Mouse (Mus musculus) embryonic facial prominence, embryonic 14.5 days (tissue): ENCODE measurements around the gene Skap2. TPM values are rescaled to one million over a fixed set of nuclear protein-coding genes. Genes with fewer than 3 reads are reported as not detected.

Experiments
- ATAC-seq: fragments of 200-750 bp; cut with Nextera tagmentation; 2 replicates; pipeline ENCODE4 v1.8.0; 2017; ENCODE audit warnings: low read depth, moderate number of reproducible peaks, moderate TSS enrichment
- DNase-seq: peaks from one replicate; pipeline ENCODE4 v3.0.0-alpha.2; 2015; ENCODE audit warnings: low spot score
- H3K27ac ChIP-seq: fragments of 300-500 bp; sonication (generic); replicated peaks from 2 replicates; pipeline ENCODE4 v1.5.1; 2014; ENCODE audit warnings: low read depth, mild to moderate bottlenecking, low read length, moderate library complexity
- H3K27me3 ChIP-seq: fragments of 300-500 bp; sonication (generic); replicated peaks from 2 replicates; pipeline ENCODE4 v1.6.1; 2014; ENCODE audit warnings: low read length; ENCODE audit not compliant: control insufficient read depth, insufficient read depth
- H3K36me3 ChIP-seq: fragments of 300-500 bp; sonication (generic); 2 replicates; pipeline ENCODE4 v1.6.1; 2014; ENCODE audit warnings: low read length, mixed read lengths; ENCODE audit not compliant: control insufficient read depth, insufficient read depth
- H3K4me1 ChIP-seq: fragments of 300-500 bp; sonication (generic); 2 replicates; pipeline ENCODE4 v1.6.1; 2014; ENCODE audit warnings: antibody characterized with exemption, low read length; ENCODE audit not compliant: control insufficient read depth, insufficient read depth
- H3K4me2 ChIP-seq: fragments of 300-500 bp; sonication (generic); 2 replicates; pipeline ENCODE4 v1.6.1; 2014; ENCODE audit warnings: low read depth, mild to moderate bottlenecking, low read length, moderate library complexity, mixed read lengths
- H3K4me3 ChIP-seq: fragments of 300-500 bp; sonication (generic); 2 replicates; pipeline ENCODE4 v1.5.1; 2014; ENCODE audit warnings: low read depth, mild to moderate bottlenecking, low read length
- H3K9ac ChIP-seq: fragments of 300-500 bp; sonication (generic); 2 replicates; pipeline ENCODE4 v1.6.1; 2014; ENCODE audit warnings: low read depth, mild to moderate bottlenecking, low read length, moderate library complexity, mixed read lengths
- H3K9me3 ChIP-seq: fragments of 300-500 bp; sonication (generic); 2 replicates; pipeline ENCODE4 v1.6.1; 2016; ENCODE audit warnings: low read length; ENCODE audit not compliant: control insufficient read depth
- WGBS: fragments of 180-500 bp; shearing (Covaris S2); extraction: QIAGEN DNeasy Blood & Tissue Kit; methylation state at CpG from one replicate; pipeline ENCODE4 v1.1.7; 2014; 5-methylcytosine and 5-hydroxymethylcytosine counted together
- polyA plus RNA-seq: library from polyadenylated mRNA; unstranded; fragments of >200 nt; fragmentation: Nextera tagmentation; extraction: Ambion mirVana; gene quantifications from 2 replicates; pipeline ENCODE4 v1.2.1, GENCODE M21; 2014

Gene Skap2
- polyA plus RNA-seq, 1 experiment from 2014 or later = 18.9 TPM

DNA sequence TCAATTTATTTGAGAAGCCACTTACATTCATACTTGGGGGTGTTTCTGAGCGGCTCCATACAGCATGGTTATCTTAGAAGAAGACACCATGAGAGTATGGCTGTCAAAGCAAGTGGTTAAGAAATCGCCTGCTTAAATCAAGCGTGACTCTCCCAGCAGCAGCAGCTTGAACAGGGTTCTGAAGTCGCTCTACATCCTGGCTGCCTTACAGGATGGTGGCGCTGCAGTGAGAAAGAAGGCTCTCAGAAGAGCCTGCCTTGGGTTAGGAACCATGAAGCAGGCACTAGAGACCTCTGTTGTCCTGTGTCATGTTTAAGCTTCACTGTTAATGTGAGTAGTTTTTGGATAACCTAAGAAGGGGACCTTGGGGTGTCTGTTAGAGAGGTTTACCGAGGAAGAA lies 204.3 kb downstream of the Skap2 start:
- no peak for DNase-seq
- Histone ChIP-seq H3K27ac (no peak overlapping the region), H3K4me3 (no peak overlapping the region), H3K9ac (no peak overlapping the region), H3K27me3 (no peaks in the 10 kb centered on the region), H3K36me3 (no peaks in the 10 kb centered on the region), H3K9me3 (no peaks in the 10 kb centered on the region), H3K4me1 (no peaks in the 10 kb centered on the region), H3K4me2 (no peak overlapping the region)
- no peak for ATAC-seq
- WGBS = 69% methylated on average over 6 of the region's 6 CpGs

Other genes starting within 250 kb of the Skap2 start
- 1.4 and 1.7 TPM in 2 replicates for gene Hoxa1, start 145.8 kb upstream of the Skap2 start, polyA plus RNA-seq
- 7.2 and 11.1 TPM in 2 replicates for gene Hoxa2, start 152.3 kb upstream of the Skap2 start, polyA plus RNA-seq
- 0.10 and 0.46 TPM in 2 replicates for gene 5730596B20Rik, start 164.9 kb upstream of the Skap2 start, polyA plus RNA-seq
- gene Hoxa4, start 179.2 kb upstream of the Skap2 start, polyA plus RNA-seq = 1.1 and 1.6 TPM in 2 replicates
- 2.4 and 3.3 TPM in 2 replicates for gene Hoxa5, start 192.0 kb upstream of the Skap2 start, polyA plus RNA-seq
- gene Hoxa6, start 196.2 kb upstream of the Skap2 start, polyA plus RNA-seq = 0.48 TPM in 1 of 2 replicates, not detected in the other
- gene Hoxa3, start 200.8 kb upstream of the Skap2 start, polyA plus RNA-seq = 2.8 TPM in 2 replicates
- gene Gm28308, start 200.8 kb upstream of the Skap2 start, polyA plus RNA-seq = not detected in 2 replicates
- gene Hoxa7, start 209.3 kb upstream of the Skap2 start, polyA plus RNA-seq = 0.21 and 1.4 TPM in 2 replicates
- gene Hoxa9, start 218.5 kb upstream of the Skap2 start, polyA plus RNA-seq = 0.33 and 2.3 TPM in 2 replicates
- 1.9 TPM in 1 of 2 replicates, not detected in the other for gene Hoxa10, start 228.3 kb upstream of the Skap2 start, polyA plus RNA-seq
- 0.13 TPM in 1 of 2 replicates, not detected in the other for gene Hoxa11, start 233.3 kb upstream of the Skap2 start, polyA plus RNA-seq
- gene Hoxa13, start 248.3 kb upstream of the Skap2 start, polyA plus RNA-seq = not detected in 2 replicates